Mouse (Mus musculus) left cerebral cortex, adult 8-10 months (tissue): Measurements from ENCODE around the gene Krtap5-3. TPM values are rescaled to one million over a fixed set of nuclear protein-coding genes. Genes with fewer than 3 reads are reported as not detected.
"Not testable (repeated sequence)": the region's sequence is repeated elsewhere in the genome, so short reads cannot be mapped to it uniquely, and the experiment has no call there.

ENCODE experiments used
- DNase-seq, 2 experiments: peaks; one replicate each; pipeline ENCODE4 v3.0.0; 2022; ENCODE audit warnings: low spot score in 2 of 2
- total RNA-seq, 4 experiments: library from RNA; stranded (reverse); gene quantifications; 2 replicates each; pipeline ENCODE4 v1.2.4; 2022

Gene Krtap5-3
- total RNA-seq = not detected

- DNase-seq = no peak
Observed at GRCm38 (mm10) chr7:142201064-142201463, at the start of gene Krtap5-3. Gene Krtap5-3, plus strand, starts transcription at chr7:142201364.

- no peak for DNase-seq
Observed at GRCm38 (mm10) chr7:142152191-142152590, 49.0 kb upstream of the Krtap5-3 start.

- no peak for DNase-seq
Observed at GRCm38 (mm10) chr7:142155308-142155707, 45.9 kb upstream of the Krtap5-3 start.

- not testable (repeated sequence) for DNase-seq
Observed at GRCm38 (mm10) chr7:142157013-142157412, 44.2 kb upstream of the Krtap5-3 start, which contains the start of gene Gm29735. Gene Gm29735, minus strand, starts transcription at chr7:142157113.

- no peak for DNase-seq
Observed at GRCm38 (mm10) chr7:142159366-142159765, 41.8 kb upstream of the Krtap5-3 start.

GRCm38 (mm10) chr7:142165639-142166038 lies 35.5 kb upstream of the Krtap5-3 start, which contains the start of gene Gm4553:
Gene Gm4553, minus strand, starts transcription at chr7:142165739.
- DNase-seq = not testable (repeated sequence)

- DNase-seq = no peak
Observed at GRCm38 (mm10) chr7:142169836-142170235, 31.3 kb upstream of the Krtap5-3 start.

- not testable (repeated sequence) for DNase-seq
Observed at GRCm38 (mm10) chr7:142175905-142176304, 25.3 kb upstream of the Krtap5-3 start, which contains the start of gene Krtap5-2. Gene Krtap5-2, minus strand, starts transcription at chr7:142176005.

- no peak for DNase-seq
Observed at GRCm38 (mm10) chr7:142178685-142179084, 22.5 kb upstream of the Krtap5-3 start.

- DNase-seq = no peak
Observed at GRCm38 (mm10) chr7:142181021-142181420, 20.1 kb upstream of the Krtap5-3 start.

- no peak for DNase-seq
Observed at GRCm38 (mm10) chr7:142188156-142188555, 13.0 kb upstream of the Krtap5-3 start.

- no peak for DNase-seq
Observed at GRCm38 (mm10) chr7:142190289-142190688, 10.9 kb upstream of the Krtap5-3 start, which contains the start of gene Gm10153. Gene Gm10153, minus strand, starts transcription at chr7:142190389.

- no peak for DNase-seq
Observed at GRCm38 (mm10) chr7:142198748-142199147, 2.4 kb upstream of the Krtap5-3 start.

GRCm38 (mm10) chr7:142205488-142205887 lies 4.3 kb downstream of the Krtap5-3 start:
- no peak for DNase-seq

GRCm38 (mm10) chr7:142206891-142207290 lies 5.7 kb downstream of the Krtap5-3 start:
- DNase-seq = not testable (repeated sequence)

GRCm38 (mm10) chr7:142211559-142211958 lies 10.4 kb downstream of the Krtap5-3 start, which contains the start of gene Gm7579:
Gene Gm7579, plus strand, starts transcription at chr7:142211859.
- DNase-seq = no peak

- not testable (repeated sequence) for DNase-seq
Observed at GRCm38 (mm10) chr7:142212136-142212535, 11.0 kb downstream of the Krtap5-3 start.

- no peak for DNase-seq
Observed at GRCm38 (mm10) chr7:142224518-142224917, 23.4 kb downstream of the Krtap5-3 start.

GRCm38 (mm10) chr7:142229871-142230270 lies 28.7 kb downstream of the Krtap5-3 start, which contains the start of gene Krtap5-5:
Gene Krtap5-5, minus strand, starts transcription at chr7:142229971.
- not testable (repeated sequence) for DNase-seq

- DNase-seq = no peak
Observed at GRCm38 (mm10) chr7:142231540-142231939, 30.4 kb downstream of the Krtap5-3 start.

GRCm38 (mm10) chr7:142240978-142241377 lies 39.8 kb downstream of the Krtap5-3 start, which contains the start of gene Gm40460:
Gene Gm40460, minus strand, starts transcription at chr7:142241078.
- DNase-seq = no peak

- peak in 1 of 2 experiments; percentile 3 for DNase-seq
Observed at GRCm38 (mm10) chr7:142249824-142250223, 48.7 kb downstream of the Krtap5-3 start.
